Mouse (Mus musculus) MEL (cell line): ENCODE measurements at regions not wholly inside any gene's neighbourhood (a gene's known extent, or its start where the extent isn't known, plus 50 kb on each side); places are given as distances from the start of the nearest gene placed in this dataset.

ENCODE experiments used
- DNase-seq: peaks from one replicate; pipeline ENCODE4 v3.0.0; 2011; ENCODE audit warnings: low read depth, low spot score
- H3K27ac ChIP-seq: 2 replicates; pipeline ENCODE4 v1.5.1; 2012; ENCODE audit warnings: low read depth, mild to moderate bottlenecking, control low read depth, low read length, moderate library complexity; ENCODE audit not compliant: control insufficient read depth
- H3K27me3 ChIP-seq, 2 experiments: fragments of 150-350 bp in 1 of 2; sonication (generic) in 1 of 2; 2 replicates each; pipeline ENCODE4 v1.6.1; 2012; ENCODE audit warnings: low read length in 2 of 2, mild to moderate bottlenecking in 2 of 2, improper control_type of control experiment in 1 of 2, moderate library complexity in 1 of 2; ENCODE audit not compliant: insufficient read depth in 2 of 2, control insufficient read depth in 1 of 2
- H3K36me3 ChIP-seq, 2 experiments: 2 replicates each; pipeline ENCODE4 v1.6.1; 2012 to 2014; ENCODE audit warnings: low read length in 2 of 2, improper control_type of control experiment in 1 of 2, inconsistent platforms in 1 of 2, mild to moderate bottlenecking in 1 of 2; ENCODE audit not compliant: insufficient read depth in 2 of 2, control insufficient read depth in 1 of 2
- H3K4me1 ChIP-seq, 2 experiments: fragments of 150-350 bp in 1 of 2; sonication (generic) in 1 of 2; 2 replicates each; pipeline ENCODE4 v1.6.1; 2012; ENCODE audit warnings: low read length in 2 of 2, improper control_type of control experiment in 1 of 2, mild to moderate bottlenecking in 1 of 2; ENCODE audit not compliant: insufficient read depth in 2 of 2, control insufficient read depth in 1 of 2
- H3K4me3 ChIP-seq, 2 experiments: fragments of 150-350 bp in 1 of 2; sonication (generic) in 1 of 2; 2 replicates each; pipeline ENCODE4 v1.5.1; 2012; ENCODE audit warnings: low read depth in 2 of 2, low read length in 2 of 2, mild to moderate bottlenecking in 2 of 2, moderate library complexity in 2 of 2, control low read depth in 1 of 2, improper control_type of control experiment in 1 of 2; ENCODE audit not compliant: control insufficient read depth in 1 of 2, insufficient read depth in 1 of 2
- H3K79me2 ChIP-seq: 2 replicates; pipeline ENCODE4 v1.6.1; 2012; ENCODE audit warnings: mild to moderate bottlenecking, low read length, moderate library complexity; ENCODE audit not compliant: control insufficient read depth, poor library complexity, insufficient read depth
- H3K9ac ChIP-seq: 2 replicates; pipeline ENCODE4 v1.6.1; 2012; ENCODE audit warnings: low read depth, mild to moderate bottlenecking, control low read depth, low read length, moderate library complexity; ENCODE audit not compliant: control insufficient read depth, poor library complexity, severe bottlenecking
- H3K9me3 ChIP-seq: fragments of 150-350 bp; sonication (generic); replicated peaks from 2 replicates; pipeline ENCODE4 v1.6.1; 2012; ENCODE audit warnings: mild to moderate bottlenecking, low read length, improper control_type of control experiment, moderate library complexity; ENCODE audit not compliant: insufficient read depth
- CHD1 ChIP-seq: IDR thresholded peaks from 2 replicates; pipeline ENCODE4 v1.6.1; 2012; ENCODE audit warnings: low read depth, mild to moderate bottlenecking, inconsistent platforms, low read length, improper control_type of control experiment
- CHD2 ChIP-seq: IDR thresholded peaks from 2 replicates; pipeline ENCODE4 v1.6.1; 2011; ENCODE audit warnings: low read length, improper control_type of control experiment
- CTCF ChIP-seq, 3 experiments: IDR thresholded peaks in 2 of 3; conservative IDR thresholded peaks in 1 of 3; 2 replicates each; pipeline ENCODE4 v1.5.1; 2011 to 2012; ENCODE audit warnings: low read length in 3 of 3, low read depth in 2 of 3, mild to moderate bottlenecking in 2 of 3, improper control_type of control experiment in 1 of 3, inconsistent platforms in 1 of 3, mixed read lengths in 1 of 3, moderate library complexity in 1 of 3; ENCODE audit not compliant: control insufficient read depth in 1 of 3, insufficient read depth in 1 of 3, poor library complexity in 1 of 3, severe bottlenecking in 1 of 3
- EP300 ChIP-seq, 2 experiments: IDR thresholded peaks; 2 replicates each; pipeline ENCODE4 v1.6.1; 2011; ENCODE audit warnings: improper control_type of control experiment in 2 of 2, low read length in 2 of 2, low read depth in 1 of 2, mild to moderate bottlenecking in 1 of 2
- GABPA ChIP-seq: IDR thresholded peaks from 2 replicates; pipeline ENCODE4 v1.6.1; 2012; ENCODE audit warnings: low read depth, mild to moderate bottlenecking, inconsistent platforms, low read length, improper control_type of control experiment, moderate library complexity
- GATA1 ChIP-seq: IDR thresholded peaks from 2 replicates; pipeline ENCODE4 v1.6.1; 2011; ENCODE audit warnings: low read depth, low read length, improper control_type of control experiment
- HCFC1 ChIP-seq: IDR thresholded peaks from 2 replicates; pipeline ENCODE4 v1.6.1; 2012; ENCODE audit warnings: low read depth, mild to moderate bottlenecking, inconsistent platforms, low read length, improper control_type of control experiment, moderate library complexity
- JUND ChIP-seq: IDR thresholded peaks from 2 replicates; pipeline ENCODE4 v1.6.1; 2011; ENCODE audit warnings: low read depth, mild to moderate bottlenecking, improper control_type of control experiment, low read length
- KAT2A ChIP-seq: conservative IDR thresholded peaks from 2 replicates; pipeline ENCODE4 v1.6.1; 2012; ENCODE audit warnings: low read depth, low read length, improper control_type of control experiment, inconsistent platforms
- MAFK ChIP-seq: IDR thresholded peaks from 2 replicates; pipeline ENCODE4 v1.6.1; 2011; ENCODE audit warnings: low read depth, mild to moderate bottlenecking, low read length, improper control_type of control experiment, borderline replicate concordance
- MAX ChIP-seq: IDR thresholded peaks from 2 replicates; pipeline ENCODE4 v1.6.1; 2011; ENCODE audit warnings: low read length, improper control_type of control experiment
- MEF2A ChIP-seq: IDR thresholded peaks from 2 replicates; pipeline ENCODE4 v1.6.1; 2014; ENCODE audit warnings: low read depth, mild to moderate bottlenecking, inconsistent platforms, low read length, improper control_type of control experiment; ENCODE audit not compliant: poor library complexity, insufficient replicate concordance, severe bottlenecking; ENCODE audit errors: extremely low read depth
- POLR2A ChIP-seq, 2 experiments: IDR thresholded peaks; 2 replicates each; pipeline ENCODE4 v1.6.1; 2011 to 2012; ENCODE audit warnings: low read length in 2 of 2, mild to moderate bottlenecking in 2 of 2, control low read depth in 1 of 2, improper control_type of control experiment in 1 of 2, low read depth in 1 of 2, moderate library complexity in 1 of 2; ENCODE audit not compliant: control insufficient read depth in 1 of 2, insufficient read depth in 1 of 2, poor library complexity in 1 of 2
- POLR2AphosphoS5 ChIP-seq: IDR thresholded peaks from 2 replicates; pipeline ENCODE4 v1.6.1; 2012; ENCODE audit warnings: low read depth, borderline replicate concordance, mild to moderate bottlenecking, inconsistent platforms, low read length, moderate library complexity, mixed read lengths
- RAD21 ChIP-seq: IDR thresholded peaks from 2 replicates; pipeline ENCODE4 v1.6.1; 2011; ENCODE audit warnings: mild to moderate bottlenecking, low read depth, low read length, improper control_type of control experiment
- RCOR1 ChIP-seq: IDR thresholded peaks from 2 replicates; pipeline ENCODE4 v1.6.1; 2012; ENCODE audit warnings: low read depth, mild to moderate bottlenecking, inconsistent platforms, low read length, improper control_type of control experiment
- SIN3A ChIP-seq: IDR thresholded peaks from 2 replicates; pipeline ENCODE4 v1.6.1; 2012; ENCODE audit warnings: low read length, improper control_type of control experiment, inconsistent platforms
- UBTF ChIP-seq: IDR thresholded peaks from 2 replicates; pipeline ENCODE4 v1.6.1; 2012; ENCODE audit warnings: low read depth, mild to moderate bottlenecking, inconsistent platforms, low read length, improper control_type of control experiment, moderate library complexity, borderline replicate concordance; ENCODE audit not compliant: insufficient read depth
- ZNF384 ChIP-seq: IDR thresholded peaks from 2 replicates; pipeline ENCODE4 v1.6.1; 2012; ENCODE audit warnings: low read depth, mild to moderate bottlenecking, inconsistent platforms, low read length, improper control_type of control experiment

GRCm38 (mm10) chr6:143499259-143500043, 332.4 kb downstream of the Etnk1 start:
- H3K9ac ChIP-seq = no peak overlapping the region
- H3K9me3 ChIP-seq = no peaks in the 10 kb centered on the region
- no peaks in the 10 kb centered on the region for H3K27me3 ChIP-seq
- TF ChIP-seq MAFK (no peak), ZNF384 (no peak), KAT2A (no peak), HCFC1 (no peak), MAX (no peak), CHD1 (no peak), CHD2 (no peak), JUND (no peak), RCOR1 (no peak), UBTF (no peak), SIN3A (no peak), POLR2AphosphoS5 (no peak)
- H3K4me3 ChIP-seq = no peak overlapping the region
- no peak overlapping the region for H3K27ac ChIP-seq
- H3K4me1 ChIP-seq = no peaks in the 10 kb centered on the region
- H3K36me3 ChIP-seq = no peaks in the 10 kb centered on the region
- DNase-seq = no peak
- H3K79me2 ChIP-seq = no peaks in the 10 kb centered on the region

GRCm38 (mm10) chr6:143502803-143503202, 335.8 kb downstream of the Etnk1 start:
- no peak for DNase-seq
- H3K27ac ChIP-seq = no peak overlapping the region
- H3K4me3 ChIP-seq = no peak overlapping the region
- no peaks in the 10 kb centered on the region for H3K79me2 ChIP-seq
- H3K9me3 ChIP-seq = no peaks in the 10 kb centered on the region
- H3K27me3 ChIP-seq = no peaks in the 10 kb centered on the region
- no peak overlapping the region for H3K9ac ChIP-seq
- H3K36me3 ChIP-seq = no peaks in the 10 kb centered on the region
- TF ChIP-seq RAD21 (no peak), MEF2A (no peak)
- H3K4me1 ChIP-seq = no peaks in the 10 kb centered on the region

GRCm38 (mm10) chr6:143503953-143504352, 336.9 kb downstream of the Etnk1 start:
- H3K36me3 ChIP-seq = no peaks in the 10 kb centered on the region
- H3K9ac ChIP-seq = no peak overlapping the region
- TF ChIP-seq POLR2A (IDR thresholded peaks at IDR 0.05; ENCODE audit: control insufficient read depth in 1 of 2, insufficient read depth in 1 of 2, low read depth in 1 of 2, low read length in 2 of 2, poor library complexity in 1 of 2) (no peak), GATA1 (no peak), SIN3A (no peak), EP300 (IDR thresholded peaks at IDR 0.05; ENCODE audit: low read depth in 1 of 2, low read length in 2 of 2) (no peak), CTCF (IDR thresholded peaks at IDR 0.05 in 2 of 3, conservative IDR thresholded peaks at IDR 0.05 in 1 of 3; ENCODE audit: control insufficient read depth in 1 of 3, insufficient read depth in 1 of 3, low read depth in 2 of 3, low read length in 3 of 3, poor library complexity in 1 of 3, severe bottlenecking in 1 of 3) (no peak), JUND (no peak), RAD21 (no peak), GABPA (no peak), ZNF384 (no peak), POLR2AphosphoS5 (no peak)
- TF ChIP-seq, all 39 proteins: peak for 0
- Histone ChIP-seq H3K79me2 (no peaks in the 10 kb centered on the region), H3K27ac (no peak overlapping the region), H3K27me3 (no peaks in the 10 kb centered on the region), H3K4me3 (no peak overlapping the region), H3K4me1 (no peaks in the 10 kb centered on the region), H3K9me3 (no peaks in the 10 kb centered on the region)
- DNase-seq = no peak
